Mouse (Mus musculus) megakaryocyte, embryonic 14.5 days (primary cell): Measurements from ENCODE around the gene Hoxa7.

Experiments used
- FLI1 ChIP-seq: IDR thresholded peaks from 2 replicates; pipeline ENCODE4 v1.6.1; 2012; ENCODE audit warnings: low read length, inconsistent platforms, mixed read lengths
- GATA1 ChIP-seq: IDR thresholded peaks from 3 replicates; pipeline ENCODE4 v1.6.1; 2012; ENCODE audit warnings: mixed read lengths, low read length, inconsistent platforms, borderline replicate concordance

GRCm38 (mm10) chr6:52234428-52235140 lies 12.9 kb upstream of the Hoxa7 start:
- TF ChIP-seq GATA1 (no peak), FLI1 (no peak)
